Mouse (Mus musculus) induced T-regulatory cell, adult 2 months (primary cell): ENCODE measurements around the gene Arg1.
A peak's percentile ranks its signal among the peaks of the same experiment; 100 is the strongest.

ENCODE experiments used
- DNase-seq: peaks from one replicate; pipeline ENCODE4 v3.0.0-alpha.2; 2012; ENCODE audit warnings: low read depth

Gene Arg1

GRCm38 (mm10) chr10:24912576-24912975 is 14.7 kb downstream of the Arg1 start:
- DNase-seq: no peak

DNA sequence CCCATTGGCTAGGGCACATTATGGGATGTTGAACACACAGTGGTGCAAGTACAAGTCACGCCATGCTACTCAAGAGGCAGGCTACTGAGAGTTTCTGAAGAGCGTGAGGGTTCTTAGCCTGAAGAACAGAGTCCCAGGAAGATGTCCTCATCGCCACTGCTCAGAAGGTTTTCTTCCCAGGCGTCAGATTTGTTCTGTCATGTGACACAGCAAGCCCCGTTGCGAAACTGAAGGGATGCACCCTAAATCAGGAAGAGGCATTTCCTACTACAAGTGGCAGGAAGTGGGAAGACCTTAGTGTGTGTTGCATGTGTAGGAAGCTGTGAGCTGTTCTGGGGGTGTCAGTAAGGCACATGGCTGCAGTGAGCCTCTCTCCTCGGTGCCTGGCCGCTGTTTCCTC is 16.1 kb downstream of the Arg1 start:
- no peak for DNase-seq

GRCm38 (mm10) chr10:24905627-24906026 is 21.7 kb downstream of the Arg1 start:
- DNase-seq: no peak

GRCm38 (mm10) chr10:24895927-24896326 is 31.4 kb downstream of the Arg1 start:
- DNase-seq: peak; percentile 6

- DNase-seq: no peak
Measured at GRCm38 (mm10) chr10:24888343-24888742, 38.9 kb downstream of the Arg1 start.

DNA sequence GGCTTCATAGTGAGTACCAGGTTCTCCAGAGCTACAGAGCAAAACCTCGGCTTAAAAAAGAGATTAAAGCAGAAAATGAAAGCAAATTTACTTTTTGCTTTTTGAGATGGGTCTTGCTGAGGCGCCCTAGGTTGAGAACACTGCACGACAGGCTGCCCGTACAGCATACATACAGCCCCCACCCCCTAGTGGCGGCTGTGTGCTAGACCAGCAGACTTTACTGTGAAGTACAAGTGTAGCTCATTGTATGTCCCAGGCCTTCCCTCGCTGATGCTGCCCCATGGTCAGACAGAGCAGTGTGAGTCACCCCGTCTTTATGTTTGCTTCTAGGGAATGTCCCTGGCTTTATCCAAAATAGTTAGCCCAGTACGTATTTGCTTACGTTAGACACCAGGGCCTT is 41.3 kb downstream of the Arg1 start:
- DNase-seq: peak; percentile 38

DNA sequence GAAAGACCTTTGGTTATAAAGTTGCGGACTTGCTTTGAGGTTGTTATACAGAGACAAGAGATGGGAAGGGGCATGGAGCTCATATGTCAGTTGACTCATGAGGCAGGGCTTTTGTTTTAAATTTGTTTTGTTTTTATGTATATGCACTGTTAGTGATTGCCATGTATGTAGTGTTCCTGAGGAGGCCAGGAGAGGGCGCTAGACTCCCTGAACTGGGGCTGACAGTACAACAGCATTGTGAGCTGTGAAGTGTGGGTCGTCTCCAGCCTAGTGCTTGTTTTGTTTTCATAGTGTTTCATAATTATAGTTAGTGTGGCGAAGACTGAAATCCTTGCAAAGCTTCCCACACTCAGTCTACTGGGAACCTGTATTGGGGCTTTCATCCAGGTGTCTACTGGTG is 53.7 kb downstream of the Arg1 start:
- peak; percentile 36 for DNase-seq

GRCm38 (mm10) chr10:24869760-24870290 is 57.5 kb downstream of the Arg1 start, which contains the start of gene Med23:
Med23 (plus strand) TSS chr10:24869986.
- DNase-seq: peak; percentile 97
